Mouse (Mus musculus) myocyte (in vitro differentiated cells): Measurements from ENCODE around the gene Ablim1.

Source experiments
- MAX ChIP-seq: IDR thresholded peaks from one replicate; pipeline ENCODE4 v1.6.1; 2011; ENCODE audit warnings: low read depth, mild to moderate bottlenecking, control low read depth
- POLR2A ChIP-seq: IDR thresholded peaks from one replicate; pipeline ENCODE4 v1.6.1; 2011; ENCODE audit warnings: low read depth, mild to moderate bottlenecking, control low read depth, moderate library complexity; ENCODE audit not compliant: insufficient read length

- TF ChIP-seq POLR2A: no peak
- no peak for TF ChIP-seq MAX
Observed at GRCm38 (mm10) chr19:57277010-57277409, 37.7 kb downstream of the Ablim1 start.
